Mouse (Mus musculus): ENCODE results near the gene Defa2. TPM values are rescaled to one million over a fixed set of nuclear protein-coding genes. Genes with fewer than 3 reads are reported as not detected.
"Not testable (repeated sequence)": the region's sequence is repeated elsewhere in the genome, so short reads cannot be mapped to it uniquely, and the experiment has no call there.

Gene Defa2
- not detected in 2 replicates for polyA plus RNA-seq (2014; fragmentation: Nextera tagmentation; extraction: Ambion mirVana)

GRCm38 (mm10) chr8:21378215-21378614 is at the start of gene Defa2:
Defa2 (plus strand) TSS chr8:21378515.
- H3K9me3 ChIP-seq (ENCODE audit: control insufficient read depth, low read length); H3K4me3 ChIP-seq (replicated peaks; ENCODE audit: low read length): not testable (repeated sequence)
- no CpG with 5 or more reads among the region's 2 CpGs for WGBS

GRCm38 (mm10) chr8:21391511-21391910 is 13.2 kb downstream of the Defa2 start, which contains the start of gene Defa33:
Defa33 (plus strand) TSS chr8:21391811.
- H3K27ac ChIP-seq; H3K4me3 ChIP-seq (replicated peaks; ENCODE audit: low read length); H3K27me3 ChIP-seq (ENCODE audit: control insufficient read depth, insufficient read depth, low read length); ATAC-seq (ENCODE audit: low FRiP score); H3K4me1 ChIP-seq (replicated peaks; ENCODE audit: control insufficient read depth, insufficient read depth, low read length); H3K36me3 ChIP-seq (replicated peaks; ENCODE audit: control insufficient read depth, insufficient read depth); H3K4me2 ChIP-seq (replicated peaks); DNase-seq (ENCODE audit: low spot score); H3K9ac ChIP-seq; H3K9me3 ChIP-seq (ENCODE audit: control insufficient read depth, low read length): not testable (repeated sequence)
- no CpG with 5 or more reads among the region's 2 CpGs for WGBS

More at GRCm38 (mm10) chr8:21378215-21378614, at the start of gene Defa2:
- H3K27ac ChIP-seq; H3K4me2 ChIP-seq (replicated peaks); H3K36me3 ChIP-seq (replicated peaks; ENCODE audit: control insufficient read depth, insufficient read depth); H3K4me1 ChIP-seq (replicated peaks; ENCODE audit: control insufficient read depth, insufficient read depth, low read length); DNase-seq (ENCODE audit: low spot score); H3K27me3 ChIP-seq (ENCODE audit: control insufficient read depth, insufficient read depth, low read length); ATAC-seq (ENCODE audit: low FRiP score); H3K9ac ChIP-seq: not testable (repeated sequence)

GRCm38 (mm10) chr8:21427111-21427510 is 48.8 kb downstream of the Defa2 start, which contains the start of gene Defa36:
Defa36 (plus strand) TSS chr8:21427411.
- DNase-seq (ENCODE audit: low spot score); H3K4me3 ChIP-seq (replicated peaks; ENCODE audit: low read length); H3K27ac ChIP-seq; H3K9ac ChIP-seq; H3K27me3 ChIP-seq (ENCODE audit: control insufficient read depth, insufficient read depth, low read length); H3K9me3 ChIP-seq (ENCODE audit: control insufficient read depth, low read length); H3K4me1 ChIP-seq (replicated peaks; ENCODE audit: control insufficient read depth, insufficient read depth, low read length); ATAC-seq (ENCODE audit: low FRiP score); H3K36me3 ChIP-seq (replicated peaks; ENCODE audit: control insufficient read depth, insufficient read depth); H3K4me2 ChIP-seq (replicated peaks): not testable (repeated sequence)
- WGBS, result no CpG with 5 or more reads among the region's 1 CpGs

Other genes starting within 250 kb of the Defa2 start
- gene Defa30, start 243.9 kb upstream of the Defa2 start, polyA plus RNA-seq (2014; fragmentation: Nextera tagmentation; extraction: Ambion mirVana), result not detected in 2 replicates
- gene Defa22, start 216.2 kb upstream of the Defa2 start, polyA plus RNA-seq (2014; fragmentation: Nextera tagmentation; extraction: Ambion mirVana), result not detected in 2 replicates
- gene Defa31, start 186.9 kb upstream of the Defa2 start, polyA plus RNA-seq (2014; fragmentation: Nextera tagmentation; extraction: Ambion mirVana), result not detected in 2 replicates
- not detected in 2 replicates for gene Gm15293, start 177.0 kb upstream of the Defa2 start, polyA plus RNA-seq (2014; fragmentation: Nextera tagmentation; extraction: Ambion mirVana)
- gene Gm15292, start 128.8 kb upstream of the Defa2 start, polyA plus RNA-seq (2014; fragmentation: Nextera tagmentation; extraction: Ambion mirVana), result not detected in 2 replicates
- not detected in 2 replicates for gene Defa27, start 63.0 kb upstream of the Defa2 start, polyA plus RNA-seq (2014; fragmentation: Nextera tagmentation; extraction: Ambion mirVana)
- not detected in 2 replicates for gene Defa29, start 51.5 kb upstream of the Defa2 start, polyA plus RNA-seq (2014; fragmentation: Nextera tagmentation; extraction: Ambion mirVana)
- not detected in 2 replicates for gene Defa33, start 13.3 kb downstream of the Defa2 start, polyA plus RNA-seq (2014; fragmentation: Nextera tagmentation; extraction: Ambion mirVana)
- not detected in 2 replicates for gene Defa36, start 48.9 kb downstream of the Defa2 start, polyA plus RNA-seq (2014; fragmentation: Nextera tagmentation; extraction: Ambion mirVana)
- not detected in 2 replicates for gene Gm7849, start 78.0 kb downstream of the Defa2 start, polyA plus RNA-seq (2014; fragmentation: Nextera tagmentation; extraction: Ambion mirVana)
- not detected in 2 replicates for gene Defa20, start 130.7 kb downstream of the Defa2 start, polyA plus RNA-seq (2014; fragmentation: Nextera tagmentation; extraction: Ambion mirVana)
- gene Defa32, start 150.5 kb downstream of the Defa2 start, polyA plus RNA-seq (2014; fragmentation: Nextera tagmentation; extraction: Ambion mirVana), result not detected in 2 replicates
- gene Defa37, start 186.9 kb downstream of the Defa2 start, polyA plus RNA-seq (2014; fragmentation: Nextera tagmentation; extraction: Ambion mirVana), result not detected in 2 replicates
- gene Defa28, start 204.5 kb downstream of the Defa2 start, polyA plus RNA-seq (2014; fragmentation: Nextera tagmentation; extraction: Ambion mirVana), result not detected in 2 replicates
- not detected in 2 replicates for gene Gm7861, start 216.0 kb downstream of the Defa2 start, polyA plus RNA-seq (2014; fragmentation: Nextera tagmentation; extraction: Ambion mirVana)
- gene Defa26, start 239.7 kb downstream of the Defa2 start, polyA plus RNA-seq (2014; fragmentation: Nextera tagmentation; extraction: Ambion mirVana), result not detected in 2 replicates

Measured in hindbrain, embryonic 14.5 days (tissue).